Mouse (Mus musculus): ENCODE results near the gene Fblim1.

The Fblim1 gene

DNA sequence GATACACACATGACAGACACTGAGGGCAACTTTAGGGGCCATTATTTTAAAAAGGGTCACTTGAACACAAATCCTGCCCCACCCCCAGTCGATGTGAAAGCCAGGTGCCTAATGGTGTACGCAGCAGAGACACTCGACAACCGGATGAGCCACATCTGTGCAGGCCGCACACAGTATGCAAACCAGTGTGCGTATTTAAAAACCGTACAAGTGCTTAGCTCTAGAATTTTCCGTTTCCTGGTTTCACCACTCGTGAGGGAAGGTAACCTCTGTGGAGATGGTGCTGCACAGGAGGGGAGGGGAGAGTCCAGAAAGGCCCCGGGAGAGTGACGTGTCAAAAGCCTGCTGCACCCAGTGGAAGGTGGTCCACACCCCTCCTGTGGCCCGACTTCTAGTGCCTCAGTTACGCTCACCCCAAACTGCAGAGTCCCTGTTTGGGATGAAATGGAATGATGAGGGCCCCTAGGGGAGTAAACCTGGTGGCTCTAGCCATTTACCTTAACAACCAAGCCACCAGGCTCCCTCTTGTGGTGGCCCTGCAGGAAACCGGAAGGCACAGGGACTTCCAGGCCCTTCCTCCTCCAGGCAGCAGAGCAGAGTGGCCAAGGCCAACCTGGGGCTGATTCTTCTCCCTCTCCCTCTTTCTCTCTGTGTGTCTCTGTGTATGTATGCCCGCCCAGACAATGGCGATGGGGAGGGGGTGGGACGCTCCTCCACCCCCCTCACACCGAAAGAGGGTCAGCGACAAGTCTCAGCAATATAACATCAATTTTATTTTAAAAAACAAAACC, 19.3 kb upstream of the Fblim1 start:
- no peak for DNase-seq

DNA sequence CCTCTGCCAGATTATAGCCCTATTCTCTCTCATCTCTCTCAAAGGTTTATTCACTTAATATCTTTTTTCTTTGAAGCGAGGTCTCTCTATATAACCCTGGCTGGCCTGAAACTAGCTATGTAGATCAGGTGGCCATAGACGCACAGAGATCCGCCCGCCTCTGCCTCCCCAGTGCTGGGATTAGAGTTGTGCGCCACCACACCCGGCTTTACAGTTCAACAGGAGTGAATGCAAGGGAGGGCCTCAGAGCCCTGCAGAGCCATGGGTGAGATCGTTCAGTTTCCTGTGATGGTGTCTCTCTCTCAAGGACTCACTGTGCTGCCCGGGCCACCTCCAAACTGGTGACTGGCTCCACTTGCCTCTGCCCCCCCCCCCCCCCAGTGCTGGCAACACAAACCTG, 18.2 kb upstream of the Fblim1 start:
- DNase-seq: no peak

DNA sequence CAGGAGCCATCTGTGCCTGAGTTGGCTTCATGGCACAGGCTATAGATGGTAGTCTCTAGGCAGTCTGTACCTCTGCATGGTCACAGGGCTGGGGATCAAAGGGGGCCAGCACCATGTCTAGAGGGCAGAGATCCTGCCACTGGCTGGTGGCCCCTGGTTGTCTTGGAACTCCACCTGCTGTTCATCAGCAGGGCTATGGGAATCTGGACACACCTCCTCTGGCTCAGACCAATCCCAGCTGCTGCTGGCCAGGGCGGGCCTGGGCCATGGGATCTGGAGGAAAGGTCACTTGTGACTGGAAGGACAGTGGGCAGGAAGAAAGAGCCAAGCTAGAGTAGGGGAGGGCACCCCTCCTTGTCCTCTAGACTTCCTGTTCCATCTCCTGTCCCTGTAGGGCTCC, 17.8 kb upstream of the Fblim1 start, which contains the start of gene Slc25a34:
Gene Slc25a34 (minus strand): TSS at position 156 of the 400 bp plus-strand sequence.
- DNase-seq: no peak

DNA sequence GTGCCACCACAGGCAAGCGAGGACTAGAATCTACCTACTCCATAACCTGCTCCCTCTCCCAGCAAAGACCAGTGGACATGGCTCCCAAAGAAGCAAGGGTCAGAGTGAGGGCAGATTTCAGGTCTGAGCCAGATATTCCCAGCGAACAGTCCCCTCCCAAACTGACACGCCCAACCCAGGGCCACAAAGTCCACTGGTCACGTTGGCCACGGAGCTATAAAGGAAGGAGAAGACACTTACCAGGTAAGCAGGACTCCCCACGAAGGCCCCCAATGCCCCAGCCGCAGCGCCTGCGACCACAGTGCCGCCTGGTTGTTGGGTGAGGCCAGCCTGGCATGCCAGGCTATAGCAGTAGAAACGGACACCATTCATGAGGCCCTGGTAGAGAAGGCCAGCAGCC, 17.1 kb upstream of the Fblim1 start:
- no peak for DNase-seq

DNA sequence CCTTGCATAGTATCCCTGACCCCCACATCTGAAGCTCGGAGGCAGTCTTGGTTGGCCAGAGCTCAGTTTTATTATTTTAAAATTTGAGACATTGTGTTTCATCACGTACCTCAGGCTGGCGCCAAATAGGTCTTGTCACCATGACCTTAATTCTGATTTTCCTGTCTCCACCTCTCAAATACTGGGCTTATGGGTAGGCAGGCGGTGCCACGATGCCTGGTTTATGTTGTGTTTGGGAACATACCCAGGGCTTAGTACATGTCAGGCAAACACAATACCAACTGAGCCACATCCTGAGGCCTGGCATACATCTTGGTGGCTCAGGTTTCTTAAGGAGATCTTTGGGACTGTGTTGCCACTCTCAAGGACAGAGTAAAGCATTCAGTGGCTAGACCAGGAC, 16.7 kb upstream of the Fblim1 start:
- no peak for DNase-seq

DNA sequence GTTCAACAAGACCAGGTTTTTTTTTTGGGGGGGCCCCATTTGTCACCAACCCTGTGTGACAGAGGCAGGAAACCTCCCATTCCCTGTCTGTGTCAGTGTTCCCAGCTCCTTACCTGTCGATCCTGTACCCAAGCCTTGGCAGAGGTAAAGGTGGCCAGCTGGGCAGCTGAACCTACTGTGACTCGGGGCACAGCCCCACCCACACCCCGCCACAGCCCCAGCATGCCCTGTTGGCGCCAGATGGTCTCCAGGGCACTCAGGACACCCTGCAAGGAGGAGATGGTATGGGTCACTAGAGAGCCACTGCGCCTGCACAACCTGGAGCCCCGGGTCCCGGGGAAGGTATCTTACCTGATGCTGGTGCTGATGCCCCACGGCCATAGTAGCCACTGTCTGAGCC, 16.2 kb upstream of the Fblim1 start:
- no peak for DNase-seq

DNA sequence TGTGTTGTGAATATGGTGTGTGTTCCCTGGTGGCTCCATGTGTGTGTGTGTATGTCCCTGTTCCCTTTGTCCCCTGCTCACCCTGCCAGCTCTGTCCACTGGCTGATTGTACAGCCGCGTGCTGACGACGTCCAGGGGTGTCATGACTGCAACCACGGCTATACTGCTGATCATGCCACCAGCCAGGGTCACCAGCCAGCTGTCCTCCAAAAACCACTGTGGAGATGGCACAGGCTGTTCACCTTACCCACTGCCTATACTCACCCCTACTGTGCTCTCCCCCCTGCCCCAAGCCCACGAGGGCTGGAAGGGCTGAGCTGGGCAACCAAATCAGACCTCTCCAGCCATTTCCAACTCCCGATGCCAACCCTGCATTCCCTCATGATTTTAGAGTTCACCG, 15.4 kb upstream of the Fblim1 start:
- no peak for DNase-seq

DNA sequence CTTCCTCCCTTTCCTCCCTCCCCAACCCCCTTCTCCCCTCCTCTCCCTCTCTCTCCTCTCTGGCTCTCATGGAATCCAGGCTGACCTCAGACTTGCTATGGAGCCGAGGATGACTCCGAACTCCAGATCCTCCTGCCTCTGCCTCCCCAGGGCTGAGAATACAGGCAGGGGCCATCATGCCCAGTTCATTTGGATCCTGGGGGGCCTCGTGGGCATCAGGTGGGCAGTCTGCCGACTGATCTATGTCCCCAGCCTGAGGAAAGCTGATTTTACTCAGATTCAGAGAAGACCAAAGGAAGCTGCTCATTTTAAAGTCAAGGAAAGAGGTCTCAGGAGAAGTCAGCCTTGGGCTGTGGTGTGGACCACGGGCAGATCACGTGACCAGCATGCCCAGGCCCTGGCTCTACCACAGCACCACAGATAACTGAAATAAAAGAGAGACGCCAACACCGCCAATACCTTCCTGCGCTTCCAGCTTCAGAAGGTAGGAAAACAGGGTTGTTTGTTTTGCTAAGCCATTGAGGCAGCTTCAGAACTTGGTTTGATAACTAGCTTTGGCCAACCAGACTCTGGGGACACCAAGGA, 13.5 kb upstream of the Fblim1 start:
- no peak for DNase-seq

DNA sequence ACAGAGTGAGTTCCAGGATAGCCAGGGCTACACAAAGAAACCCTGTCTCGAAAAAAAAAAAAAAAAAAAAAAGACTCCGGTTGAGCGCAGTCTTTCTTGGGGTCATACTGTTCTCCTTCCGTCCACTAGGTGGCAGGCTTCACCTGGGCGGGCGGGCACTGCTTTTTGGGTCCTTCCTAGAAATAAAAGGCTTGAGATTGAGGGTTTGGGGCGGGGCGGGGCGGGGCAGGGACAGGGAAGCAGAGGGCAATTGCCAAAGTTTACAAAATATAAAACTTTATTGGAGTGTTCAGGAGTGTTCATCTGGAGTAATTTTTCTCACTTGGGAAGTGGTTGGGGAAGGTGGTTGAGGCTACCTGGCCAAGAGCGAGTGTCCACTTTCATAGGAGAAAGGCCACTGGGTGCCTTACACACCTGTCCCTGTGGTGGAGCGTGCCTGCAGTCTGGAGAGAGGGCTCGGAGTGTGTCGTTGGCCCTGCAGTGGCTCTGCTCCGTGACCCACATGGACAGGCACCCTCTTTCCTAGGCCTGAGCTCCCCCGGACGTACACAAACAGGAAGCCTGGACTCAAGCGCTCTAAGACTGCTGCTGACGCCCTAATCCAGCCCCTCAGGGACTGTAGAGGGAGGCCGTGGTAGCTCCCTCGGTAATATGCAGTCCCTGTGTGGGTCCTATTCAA, 12.8 kb upstream of the Fblim1 start, which contains the start of gene Tmem82:
Gene Tmem82 (minus strand): TSS at position 69 of the 679 bp plus-strand sequence.
- no peak for DNase-seq

DNA sequence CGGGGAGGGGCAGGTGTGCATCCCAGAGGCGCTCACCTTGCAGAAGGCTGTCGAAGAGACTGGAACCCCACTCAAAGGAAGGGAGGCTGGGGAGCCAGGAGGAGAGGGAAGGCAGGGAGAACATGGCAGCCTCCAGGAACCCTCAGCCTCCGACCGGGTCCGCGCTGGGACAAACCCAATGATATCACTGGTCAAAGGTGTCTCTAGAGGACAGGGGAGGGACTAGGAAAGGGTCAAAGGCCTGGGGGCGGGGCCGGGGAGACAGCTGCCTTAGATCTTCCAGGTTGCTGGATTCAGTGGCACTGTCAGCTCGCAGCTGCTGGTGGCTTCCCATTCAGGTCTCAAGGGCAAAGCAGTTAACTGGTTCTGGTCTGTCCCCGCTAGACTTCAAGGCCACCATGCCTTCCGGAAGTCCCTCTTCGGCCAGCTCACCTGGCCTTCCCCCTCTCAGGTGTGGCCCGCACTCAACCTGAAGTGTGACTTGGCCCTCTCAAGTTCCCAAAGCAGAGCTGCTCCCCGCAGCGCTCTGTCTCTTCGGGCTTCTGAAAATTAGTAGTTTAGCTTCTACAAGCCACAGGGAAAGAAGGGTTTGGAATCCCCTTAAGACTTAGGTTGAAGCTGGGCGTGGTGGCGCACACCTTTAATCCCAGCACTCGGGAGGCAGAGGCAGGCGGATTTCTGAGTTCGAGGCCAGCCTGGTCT, 12.1 kb upstream of the Fblim1 start:
- no peak for DNase-seq

DNA sequence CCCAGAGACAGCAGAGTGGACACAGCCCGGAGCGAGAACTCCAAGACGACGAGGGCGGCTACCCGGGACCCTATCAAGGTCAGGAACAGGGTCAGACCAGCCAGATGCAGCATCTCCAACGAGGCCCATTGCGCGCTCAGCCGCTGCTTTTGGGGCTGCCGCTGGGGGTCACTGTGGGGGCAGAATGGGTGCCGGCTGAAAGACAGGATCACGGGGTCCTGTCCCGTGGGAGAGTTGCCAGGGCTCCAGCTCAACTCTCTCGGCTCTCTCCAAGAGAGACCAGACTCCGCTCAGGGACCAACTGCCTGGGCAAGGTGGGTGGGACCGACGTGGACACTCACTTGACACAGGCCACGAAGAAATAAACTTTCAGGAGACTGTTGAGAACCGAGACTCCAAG, 11.4 kb upstream of the Fblim1 start:
- peak; percentile 49 for DNase-seq

DNA sequence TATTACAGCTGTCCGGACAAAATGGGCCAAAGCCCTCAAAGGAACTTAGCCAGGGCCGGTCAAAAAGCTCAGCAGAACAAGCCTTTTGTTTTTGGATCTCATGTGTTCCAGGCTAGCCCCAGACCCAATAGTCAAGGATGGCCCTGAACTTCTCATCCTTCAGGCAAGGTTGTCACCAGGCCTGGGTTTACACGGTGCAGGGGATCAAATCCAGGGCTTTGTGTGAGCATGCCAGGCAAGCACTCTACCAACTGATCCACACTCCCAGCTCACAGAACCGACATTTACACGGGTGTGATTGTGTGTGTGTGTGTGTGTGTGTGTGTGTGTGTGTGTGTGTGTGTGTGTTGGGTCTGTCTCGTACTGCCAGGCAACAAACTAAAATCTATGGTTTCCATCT, 10.9 kb upstream of the Fblim1 start:
- DNase-seq: no peak

DNA sequence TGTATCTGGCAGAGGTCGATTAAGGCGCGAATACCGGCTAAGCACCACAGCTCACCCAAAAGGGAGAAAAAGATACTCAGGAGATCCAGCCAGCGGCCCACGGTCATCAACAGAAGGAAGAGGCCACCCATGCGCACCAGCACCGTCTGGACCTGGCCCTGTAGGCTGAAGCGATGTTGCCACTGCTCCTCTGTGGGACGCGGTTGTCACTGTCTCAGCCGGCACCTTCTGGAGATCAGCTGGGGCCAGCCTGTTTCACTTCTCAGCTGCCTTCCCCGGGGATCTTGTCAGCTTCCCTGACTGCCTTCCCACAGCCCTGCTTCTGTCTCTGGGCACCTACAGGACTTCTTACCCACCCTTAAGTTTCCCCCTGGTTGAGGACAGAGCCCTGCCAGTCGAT, 9.1 kb upstream of the Fblim1 start:
- no peak for DNase-seq

DNA sequence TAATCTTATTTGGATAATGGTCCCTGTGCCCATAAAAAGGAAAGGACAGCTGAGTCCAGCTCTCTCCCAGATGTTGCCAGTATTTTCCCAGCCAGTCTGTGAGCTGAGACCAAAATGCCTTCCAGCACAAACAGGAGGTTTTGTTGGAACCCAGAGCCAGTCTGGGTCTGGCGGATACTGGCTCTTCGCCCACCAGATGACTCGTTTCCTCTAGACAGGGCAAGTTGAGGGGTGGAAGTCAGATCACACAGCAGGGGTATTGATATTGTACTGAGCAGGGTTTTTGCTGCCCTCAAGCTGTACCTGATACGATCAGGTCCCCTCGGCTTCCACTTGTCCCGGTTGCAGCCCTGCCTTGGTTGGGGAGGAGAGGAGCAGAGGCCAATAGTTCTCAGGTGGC, 3.6 kb upstream of the Fblim1 start:
- DNase-seq: no peak

DNA sequence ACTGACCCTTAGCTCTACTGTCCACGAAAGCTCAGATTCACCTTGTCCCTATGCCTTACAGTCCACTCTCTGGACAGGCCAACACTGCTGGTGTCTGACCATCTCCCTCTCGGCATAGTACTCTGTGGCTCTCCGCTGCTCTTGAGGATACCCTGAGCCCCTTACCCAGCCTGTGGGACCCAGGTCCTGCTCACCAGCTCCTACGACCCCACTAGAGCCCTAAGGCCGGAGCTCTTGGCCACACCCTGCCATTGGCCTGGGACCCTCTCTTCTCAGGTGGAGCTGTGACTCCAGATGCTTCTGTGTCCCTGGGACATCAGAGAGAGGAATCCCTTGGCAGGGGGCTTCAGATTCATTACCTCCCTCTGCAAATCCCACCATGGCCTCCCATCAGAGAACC, 475 bp downstream of the Fblim1 start:
- no peak for DNase-seq

DNA sequence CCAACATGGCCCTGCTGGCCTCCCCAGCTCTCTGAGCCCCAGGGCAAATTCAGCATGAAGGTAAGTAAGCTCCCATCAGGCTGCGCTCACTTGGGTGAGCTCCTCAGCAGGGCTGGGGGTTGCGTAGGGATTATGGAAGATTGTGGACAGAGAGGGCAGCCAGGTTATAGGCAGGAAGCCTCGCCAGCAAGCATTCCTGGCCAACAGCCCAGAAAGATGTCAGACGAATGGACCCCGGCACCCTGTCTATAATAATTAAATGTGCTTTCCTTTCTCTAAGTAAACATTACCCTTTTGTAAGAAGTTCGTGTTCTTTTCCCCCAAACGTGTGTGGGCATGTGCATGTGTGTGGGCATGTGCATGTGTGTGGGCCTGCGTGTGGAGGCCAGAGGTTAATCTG, 1.4 kb downstream of the Fblim1 start:
- DNase-seq: no peak

DNA sequence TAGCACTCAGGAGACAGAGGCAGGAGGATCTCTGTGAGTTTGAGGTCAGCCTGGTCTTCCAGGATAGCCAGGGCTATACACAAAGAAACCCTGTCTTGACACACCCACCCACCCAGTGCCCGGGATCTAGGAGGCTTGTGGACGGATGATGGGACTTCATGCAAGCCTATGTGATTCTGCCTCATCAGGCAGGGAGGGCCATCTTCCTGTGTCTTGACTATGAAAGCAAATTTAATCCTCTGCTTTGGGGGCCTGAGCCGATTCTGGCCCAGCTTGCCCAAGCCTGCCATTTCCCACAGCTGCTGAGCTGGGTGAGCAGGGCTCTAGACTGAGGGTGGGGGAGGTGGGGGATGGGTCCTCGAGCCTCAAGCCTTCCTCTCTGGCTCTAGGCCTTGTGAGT, 2.0 kb downstream of the Fblim1 start:
- DNase-seq: no peak

DNA sequence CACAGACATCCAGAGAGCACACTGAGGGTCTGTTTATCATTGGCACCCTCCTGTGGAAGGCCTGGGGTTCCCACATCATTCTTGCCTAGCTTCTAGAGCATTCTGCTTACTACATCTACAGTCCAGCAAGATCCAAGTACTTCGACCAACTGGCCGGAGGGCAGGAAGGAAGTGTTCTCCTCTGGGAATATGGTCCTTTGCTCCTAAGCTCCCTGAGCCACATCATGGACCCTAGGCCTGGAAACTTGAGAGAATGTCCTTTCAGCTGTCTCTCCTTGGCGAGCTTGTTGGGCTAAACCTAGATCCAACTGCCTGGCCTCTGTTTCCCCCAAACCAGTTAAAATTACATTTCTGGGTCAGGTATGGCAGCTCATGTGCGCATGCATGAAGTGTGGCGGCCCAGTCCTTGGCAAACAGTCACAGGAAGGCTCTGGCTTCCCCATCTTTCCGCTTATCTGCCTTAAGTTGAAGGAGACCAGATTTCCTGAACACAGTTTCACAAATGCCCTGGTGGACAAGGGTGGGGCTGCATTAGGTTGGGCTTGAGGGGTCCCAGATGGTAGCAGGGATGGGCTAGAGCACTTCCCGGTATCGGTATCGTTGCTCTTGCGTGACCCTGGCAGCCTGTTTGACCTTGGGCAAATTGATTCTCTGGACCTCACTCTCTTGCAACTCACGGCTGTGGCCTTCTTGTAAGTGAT, 3.2 kb downstream of the Fblim1 start:
- no peak for DNase-seq

DNA sequence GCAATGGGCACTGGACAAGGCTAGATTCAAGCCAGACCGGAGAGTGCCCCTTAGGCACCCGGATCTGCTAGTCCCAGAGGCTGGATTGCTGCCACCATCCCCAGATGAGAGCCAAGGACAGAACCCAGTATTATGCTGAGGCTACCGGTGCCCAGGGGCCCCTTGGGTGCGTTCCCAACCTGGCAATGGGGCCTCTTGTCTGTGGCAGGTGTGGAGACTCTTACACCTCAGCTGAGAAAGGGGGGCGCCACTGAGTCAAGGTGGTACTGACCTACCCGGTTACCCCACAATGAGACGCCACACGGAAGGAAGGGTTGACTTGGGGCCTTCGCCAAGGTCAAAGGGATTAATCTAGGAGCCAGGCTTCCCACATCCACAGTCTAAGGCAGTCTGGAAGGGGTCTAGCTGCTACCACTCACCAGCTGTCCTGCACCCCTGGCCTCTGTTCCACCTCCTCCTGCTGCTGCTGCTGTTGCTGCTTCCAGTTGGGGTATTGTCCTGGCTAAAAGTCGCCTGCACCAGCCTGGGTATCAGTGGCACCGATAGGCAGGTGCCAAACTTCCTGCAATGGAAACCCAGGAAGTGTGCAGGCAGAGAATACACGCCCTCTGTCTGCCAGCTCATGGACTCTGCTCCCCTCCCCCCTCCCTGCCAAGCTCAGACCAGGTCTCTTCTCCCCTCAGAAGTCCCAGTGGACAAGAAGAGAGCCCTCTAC, 4.6 kb downstream of the Fblim1 start:
- no peak for DNase-seq

DNA sequence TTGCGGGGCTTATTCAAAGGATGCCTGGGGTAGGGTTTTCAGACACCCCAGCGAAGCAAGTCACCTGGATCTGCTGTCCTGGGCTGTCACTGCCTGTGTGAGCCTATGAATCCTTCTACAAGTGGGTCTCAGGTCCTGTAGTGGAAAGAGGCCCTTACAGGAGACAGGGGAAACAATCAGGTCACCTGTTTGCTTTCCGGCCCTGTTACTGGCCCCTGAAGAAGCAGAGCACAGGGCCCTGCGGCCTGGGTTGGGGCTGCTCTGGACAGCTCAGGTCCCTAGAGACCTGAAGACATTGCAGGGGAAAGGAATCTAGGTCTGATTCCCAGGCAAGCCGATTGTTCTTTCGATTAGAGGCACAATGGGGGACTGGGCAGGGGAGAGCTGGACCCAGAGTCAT, 5.5 kb downstream of the Fblim1 start:
- no peak for DNase-seq

DNA sequence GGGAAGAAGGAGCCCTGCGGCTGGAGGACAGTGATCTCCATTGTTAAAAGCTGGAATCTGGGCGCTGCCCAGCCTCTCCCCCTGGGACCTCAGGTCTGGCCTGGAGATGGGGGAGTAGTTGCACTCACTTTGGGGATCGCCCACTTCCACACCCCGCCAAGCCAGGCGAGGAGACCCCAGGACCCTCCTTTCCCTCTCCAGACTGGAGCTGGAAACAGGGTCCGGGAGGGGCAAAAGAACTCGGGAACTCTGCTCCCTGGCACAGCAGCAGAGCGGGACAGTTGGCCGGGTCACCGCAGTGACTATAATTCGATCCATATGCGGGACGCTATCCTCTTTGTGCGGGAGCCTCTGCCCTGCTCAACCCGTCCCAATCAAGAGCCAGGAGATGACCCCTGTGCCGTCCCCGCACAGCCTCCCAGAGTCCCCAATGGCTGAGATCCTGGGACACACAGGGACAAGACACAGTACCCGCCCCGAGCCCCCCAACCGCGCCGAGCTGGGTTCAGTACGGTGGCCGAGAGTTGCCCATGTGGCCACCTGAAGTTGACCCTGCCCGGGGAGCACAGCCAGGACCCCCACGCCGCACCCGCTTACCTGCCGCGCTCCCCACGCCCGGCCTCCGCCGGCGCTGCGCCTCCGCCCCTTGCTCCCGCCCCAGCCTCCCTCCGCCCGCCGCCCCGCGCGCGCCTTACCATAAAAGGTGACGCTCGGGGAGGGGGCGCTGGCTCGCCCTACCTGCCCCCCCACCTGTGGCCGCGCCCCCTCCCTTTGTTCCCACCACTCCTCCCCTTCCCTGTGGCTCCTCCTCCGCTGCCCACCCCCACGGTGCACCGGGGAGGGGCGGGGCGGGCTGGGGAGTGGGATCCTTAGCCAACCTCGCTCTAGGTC, 6.4 kb downstream of the Fblim1 start:
- DNase-seq: no peak
